9 mouse cellular contexts compared by ENCODE assay signal in the genomic region with DNA sequence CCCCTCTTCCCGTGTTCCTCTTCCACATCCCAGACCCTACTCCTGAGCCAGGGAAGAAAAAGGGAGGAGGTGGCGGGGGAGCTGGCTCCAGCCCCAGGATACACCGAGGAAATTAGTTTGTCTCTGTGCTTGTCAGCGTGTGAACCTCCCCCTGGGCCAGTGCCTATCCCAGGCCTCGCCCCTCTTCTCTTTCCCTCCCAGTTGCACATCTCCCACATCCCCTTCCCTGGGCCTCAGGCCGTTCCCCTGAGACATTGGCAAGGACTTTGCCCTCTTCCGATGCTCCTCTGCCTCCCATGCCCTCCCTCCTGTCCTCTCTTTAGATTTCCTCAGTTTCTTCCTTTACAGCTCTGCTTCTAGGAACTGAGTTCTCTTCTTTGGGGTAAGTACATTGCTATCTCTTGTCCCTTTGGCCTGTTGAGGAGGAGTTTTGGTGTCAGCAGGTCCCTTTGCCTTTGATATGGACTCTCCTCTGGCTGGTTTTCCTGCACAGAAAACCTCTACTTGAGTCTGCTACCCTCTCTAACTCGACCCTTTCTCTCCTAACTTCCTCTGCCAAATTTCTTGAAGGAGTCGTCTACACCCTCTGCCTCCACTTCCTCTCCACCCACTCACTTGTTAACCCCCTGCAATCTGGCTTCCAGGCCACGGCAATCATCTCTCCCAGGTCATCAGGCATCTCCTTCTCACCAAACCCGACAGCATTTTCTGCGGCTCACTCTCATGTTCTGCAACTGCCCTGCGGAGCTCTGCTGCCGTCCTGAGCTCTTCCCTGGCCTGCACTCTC. TPM values are rescaled to one million over a fixed set of nuclear protein-coding genes. Genes with fewer than 3 reads are reported as not detected.
DNase-seq lines count a peak whose midpoint lies in the region; ATAC-seq lines count a peak whose summit lies in the region.
"Had no signal": no experiment of that assay in that cellular context is flagged by ENCODE, and none has a peak within 500 bp of the region (broad histone marks: within the 10 kb centered on the region; RNA-seq: fewer than 3 reads in every experiment).

No protein-coding gene starts in this region.

- no peak overlapping the region for H3K9ac ChIP-seq in forebrain, embryonic 11.5 days (ENCODE audit: low read length)
- 0 out of 2 replicates have a peak overlapping the region, but pooled peaks have one; percentile 1 for H3K9ac ChIP-seq in limb, embryonic 15.5 days
- peak overlapping the region; percentile 53 for H3K9ac ChIP-seq in stomach, embryonic 16.5 days (ENCODE audit: low read length)

- no peak overlapping the region for H3K4me3 ChIP-seq in forebrain, embryonic 10.5 days
- no peak overlapping the region for H3K4me3 ChIP-seq in forebrain, embryonic 11.5 days (ENCODE audit: low read depth, low read length)
- H3K4me3 ChIP-seq in limb, embryonic 15.5 days = no peak overlapping the region; the same call in 1 of the 2 replicates
- 0 out of 2 replicates have a peak overlapping the region, but pooled peaks have one; percentile 7 for H3K4me3 ChIP-seq in stomach, embryonic 16.5 days (replicated peaks; ENCODE audit: low read length)

- DNase-seq in forebrain, embryonic 10.5 days (ENCODE audit: extremely low spot score, low spot score) = no peak
- DNase-seq in forebrain, embryonic 11.5 days (ENCODE audit: low spot score) = no peak
- DNase-seq in urinary bladder, postnatal 14 days (ENCODE audit: low spot score) = peak; percentile 59
- no peak for DNase-seq in urinary bladder, adult 18-20 months (ENCODE audit: low spot score in 2 of 2)
- DNase-seq in gastrocnemius, postnatal 25 days = no peak
- no peak for DNase-seq in ovary, adult 18-20 months (ENCODE audit: low spot score)

- H3K4me1 ChIP-seq in forebrain, embryonic 10.5 days = peaks cover 35% of the 10 kb centered on the region
- peaks cover 3% of the 10 kb centered on the region; the same call in 1 of the 2 replicates for H3K4me1 ChIP-seq in forebrain, embryonic 11.5 days (replicated peaks; ENCODE audit: control insufficient read depth, insufficient read depth, low read length)
- H3K4me1 ChIP-seq in limb, embryonic 15.5 days = peaks cover 57% of the 10 kb centered on the region
- peaks cover 51% of the 10 kb centered on the region for H3K4me1 ChIP-seq in stomach, embryonic 16.5 days (ENCODE audit: control insufficient read depth, insufficient read depth, low read length)

- peak overlapping the region; percentile 40; the same call in 1 of the 2 replicates for H3K27ac ChIP-seq in forebrain, embryonic 10.5 days
- H3K27ac ChIP-seq in forebrain, embryonic 11.5 days (ENCODE audit: low read depth, low read length) = no peak overlapping the region
- peak overlapping the region; percentile 69 for H3K27ac ChIP-seq in limb, embryonic 15.5 days
- H3K27ac ChIP-seq in stomach, embryonic 16.5 days (ENCODE audit: low read length) = peak overlapping the region; percentile 78

- WGBS in forebrain, embryonic 10.5 days = 59% methylated on average over 14 of the region's 14 CpGs
- WGBS in forebrain, embryonic 11.5 days = 66% methylated on average over 14 of the region's 14 CpGs
- 27% methylated on average over 14 of the region's 14 CpGs for WGBS in limb, embryonic 15.5 days
- 27% methylated on average over 14 of the region's 14 CpGs for WGBS in stomach, embryonic 16.5 days

- H3K9me3 ChIP-seq in forebrain, embryonic 10.5 days = no peaks in the 10 kb centered on the region
- no peaks in the 10 kb centered on the region for H3K9me3 ChIP-seq in forebrain, embryonic 11.5 days (ENCODE audit: control insufficient read depth, low read length)
- no peaks in the 10 kb centered on the region for H3K9me3 ChIP-seq in limb, embryonic 15.5 days
- H3K9me3 ChIP-seq in stomach, embryonic 16.5 days (replicated peaks; ENCODE audit: control insufficient read depth, low read length) = no peaks in the 10 kb centered on the region

- H3K4me2 ChIP-seq in forebrain, embryonic 11.5 days (ENCODE audit: low read depth, low read length, severe bottlenecking) = no peak overlapping the region
- H3K4me2 ChIP-seq in limb, embryonic 15.5 days = 0 out of 2 replicates have a peak overlapping the region, but pooled peaks have one; percentile 7
- H3K4me2 ChIP-seq in stomach, embryonic 16.5 days (ENCODE audit: low read depth, low read length) = peak overlapping the region; percentile 44

- no peak for ATAC-seq in forebrain, embryonic 11.5 days (replicated peaks; ENCODE audit: low FRiP score)
- no peak for ATAC-seq in limb, embryonic 15.5 days (ENCODE audit: insufficient number of reproducible peaks, low FRiP score, low TSS enrichment, low read depth)
- peak; percentile 69 for ATAC-seq in stomach, embryonic 16.5 days (ENCODE audit: insufficient read depth, low FRiP score)

- peaks cover 56% of the 10 kb centered on the region for H3K27me3 ChIP-seq in forebrain, embryonic 10.5 days (ENCODE audit: poor library complexity, severe bottlenecking)
- H3K27me3 ChIP-seq in forebrain, embryonic 11.5 days (ENCODE audit: control insufficient read depth, insufficient read depth, low read length) = peaks cover 3% of the 10 kb centered on the region
- H3K27me3 ChIP-seq in limb, embryonic 15.5 days = no peaks in the 10 kb centered on the region
- no peaks in the 10 kb centered on the region for H3K27me3 ChIP-seq in stomach, embryonic 16.5 days (ENCODE audit: control insufficient read depth, insufficient read depth, low read length)

- H3K36me3 ChIP-seq in forebrain, embryonic 10.5 days (replicated peaks) = no peaks in the 10 kb centered on the region
- no peaks in the 10 kb centered on the region for H3K36me3 ChIP-seq in forebrain, embryonic 11.5 days (ENCODE audit: control insufficient read depth, insufficient read depth, low read length)
- peaks cover 15% of the 10 kb centered on the region for H3K36me3 ChIP-seq in limb, embryonic 15.5 days
- H3K36me3 ChIP-seq in stomach, embryonic 16.5 days (ENCODE audit: control insufficient read depth, insufficient read depth, low read length) = no peaks in the 10 kb centered on the region

RNA-seq across cellular contexts. Expression of a gene that starts 7.0 kb away (rescaled TPM):
- polyA plus RNA-seq in forebrain, embryonic 10.5 days (2016; fragmentation: Nextera tagmentation; extraction: Ambion mirVana) = not detected in 2 replicates
- not detected in 2 replicates for polyA plus RNA-seq in forebrain, embryonic 11.5 days (2014; fragmentation: Nextera tagmentation; extraction: Ambion mirVana)
- not detected in 2 replicates for polyA plus RNA-seq in limb, embryonic 15.5 days (2015; fragmentation: Nextera tagmentation; extraction: Ambion mirVana)
- not detected in 2 replicates for polyA plus RNA-seq in stomach, embryonic 16.5 days (2015; fragmentation: Nextera tagmentation; extraction: Ambion mirVana)
- not detected for total RNA-seq in gastrocnemius, postnatal 25 days (2021)
- total RNA-seq: liver, adult 2 months had no signal
- polyA plus RNA-seq: liver, adult 2 months had no signal

RNA-seq across cellular contexts. Expression of a gene that starts 7.1 kb away (rescaled TPM):
- polyA plus RNA-seq in forebrain, embryonic 10.5 days (2016; fragmentation: Nextera tagmentation; extraction: Ambion mirVana) = 0.86 and 1.1 TPM in 2 replicates
- polyA plus RNA-seq in forebrain, embryonic 11.5 days (2014; fragmentation: Nextera tagmentation; extraction: Ambion mirVana) = 1.0 and 1.8 TPM in 2 replicates
- polyA plus RNA-seq in limb, embryonic 15.5 days (2015; fragmentation: Nextera tagmentation; extraction: Ambion mirVana) = 8.1 and 8.4 TPM in 2 replicates
- 5.3 and 6.3 TPM in 2 replicates for polyA plus RNA-seq in stomach, embryonic 16.5 days (2015; fragmentation: Nextera tagmentation; extraction: Ambion mirVana)
- under 1 TPM; 0.28 to 0.59 TPM for total RNA-seq in gastrocnemius, postnatal 25 days (2021)

RNA-seq across cellular contexts. Expression of a gene that starts 10.5 kb away (rescaled TPM):
- 10.4 and 10.6 TPM in 2 replicates for polyA plus RNA-seq in forebrain, embryonic 10.5 days (2016; fragmentation: Nextera tagmentation; extraction: Ambion mirVana)
- polyA plus RNA-seq in forebrain, embryonic 11.5 days (2014; fragmentation: Nextera tagmentation; extraction: Ambion mirVana) = 8.0 and 8.8 TPM in 2 replicates
- 27.7 and 35.9 TPM in 2 replicates for polyA plus RNA-seq in limb, embryonic 15.5 days (2015; fragmentation: Nextera tagmentation; extraction: Ambion mirVana)
- 36.3 and 38.0 TPM in 2 replicates for polyA plus RNA-seq in stomach, embryonic 16.5 days (2015; fragmentation: Nextera tagmentation; extraction: Ambion mirVana)
- 10 to 100 TPM; 13.0 to 21.1 TPM for total RNA-seq in gastrocnemius, postnatal 25 days (2021)

RNA-seq across cellular contexts. Expression of a gene that starts 19.7 kb away (rescaled TPM):
- 57.4 and 67.1 TPM in 2 replicates for polyA plus RNA-seq in forebrain, embryonic 10.5 days (2016; fragmentation: Nextera tagmentation; extraction: Ambion mirVana)
- polyA plus RNA-seq in forebrain, embryonic 11.5 days (2014; fragmentation: Nextera tagmentation; extraction: Ambion mirVana) = 49.9 and 52.6 TPM in 2 replicates
- polyA plus RNA-seq in limb, embryonic 15.5 days (2015; fragmentation: Nextera tagmentation; extraction: Ambion mirVana) = 31.6 and 33.5 TPM in 2 replicates
- 26.2 and 26.7 TPM in 2 replicates for polyA plus RNA-seq in stomach, embryonic 16.5 days (2015; fragmentation: Nextera tagmentation; extraction: Ambion mirVana)
- 1 to 10 TPM; 2.5 to 3.5 TPM for total RNA-seq in gastrocnemius, postnatal 25 days (2021)

RNA-seq across cellular contexts. Expression of a gene that starts 29.3 kb away (rescaled TPM):
- 998 and 1,002 TPM in 2 replicates for polyA plus RNA-seq in forebrain, embryonic 10.5 days (2016; fragmentation: Nextera tagmentation; extraction: Ambion mirVana)
- polyA plus RNA-seq in forebrain, embryonic 11.5 days (2014; fragmentation: Nextera tagmentation; extraction: Ambion mirVana) = 856 and 864 TPM in 2 replicates
- polyA plus RNA-seq in limb, embryonic 15.5 days (2015; fragmentation: Nextera tagmentation; extraction: Ambion mirVana) = 759 and 834 TPM in 2 replicates
- 727 and 779 TPM in 2 replicates for polyA plus RNA-seq in stomach, embryonic 16.5 days (2015; fragmentation: Nextera tagmentation; extraction: Ambion mirVana)
- total RNA-seq in gastrocnemius, postnatal 25 days (2021) = 100 to 1,000 TPM; 206 to 208 TPM
